Mouse (Mus musculus): ENCODE results near the gene Sik2. TPM values are rescaled to one million over a fixed set of nuclear protein-coding genes. Genes with fewer than 3 reads are reported as not detected.

Sik2 gene
- polyA plus RNA-seq, 1 experiment from 2014 or later = 15.7 TPM

DNA sequence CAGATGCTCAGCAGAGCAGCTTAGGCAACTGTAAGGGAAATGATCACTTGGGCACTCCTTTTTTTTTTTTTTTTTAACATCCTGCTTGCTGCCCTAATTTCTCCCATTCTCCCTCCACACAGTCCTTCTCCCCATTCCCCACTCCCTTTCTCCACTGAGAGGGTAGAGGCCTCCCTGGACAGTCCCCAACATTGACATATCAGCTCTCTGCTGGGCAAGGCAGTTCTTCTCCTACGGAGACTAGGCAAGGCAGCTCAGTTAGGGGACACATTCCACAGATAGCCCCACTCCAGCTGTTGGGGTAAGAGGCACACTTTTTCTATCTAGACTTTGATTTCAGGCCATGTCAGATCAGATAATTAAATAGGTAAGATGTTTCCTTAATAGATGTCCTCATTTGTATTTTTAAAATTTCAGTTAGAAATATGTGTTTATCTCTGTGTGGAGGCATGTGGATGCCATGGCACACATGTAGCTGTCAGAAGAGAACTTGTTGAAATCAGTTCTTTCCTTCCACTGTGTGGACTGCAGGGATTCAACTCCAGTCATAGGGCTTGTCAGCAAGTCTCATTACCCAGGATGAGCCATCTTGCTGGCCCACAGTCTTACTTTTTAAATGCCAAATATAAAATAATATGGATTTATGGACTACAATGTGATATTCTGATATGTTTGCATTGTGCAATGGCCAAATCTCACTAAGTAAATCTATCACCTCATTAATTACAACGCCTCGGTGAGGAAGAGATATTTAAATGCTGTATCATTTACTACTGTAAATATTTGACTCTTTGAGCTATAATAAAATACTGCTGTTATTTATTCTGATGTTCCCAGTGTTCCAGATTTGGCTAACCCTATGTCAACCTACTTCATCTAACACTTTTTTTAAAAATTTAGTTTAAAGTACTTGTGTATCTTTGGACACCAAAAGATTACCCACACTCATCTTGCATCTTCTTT is 87.7 kb downstream of the Sik2 start:
- WGBS = 32% methylated on average over 3 of the region's 3 CpGs
- DNase-seq (peak; percentile 82), ATAC-seq (ENCODE audit: insufficient read depth) (peak; percentile 73)
- Histone ChIP-seq H3K36me3 (ENCODE audit: insufficient read depth) (no peaks in the 10 kb centered on the region), H3K4me3 (ENCODE audit: low read depth, low read length) (no peak overlapping the region), H3K9me3 (ENCODE audit: low read depth, low read length) (no peaks in the 10 kb centered on the region), H3K9ac (no peak overlapping the region), H3K27ac (ENCODE audit: low read depth) (no peak overlapping the region), H3K4me1 (ENCODE audit: insufficient read depth) (no peaks in the 10 kb centered on the region; the same call in 1 of the 2 replicates), H3K4me2 (no peak overlapping the region), H3K27me3 (ENCODE audit: insufficient read depth, low read length) (no peaks in the 10 kb centered on the region)
- TF ChIP-seq CTCF (IDR thresholded peaks at IDR 0.05; ENCODE audit: low read depth) = no peak

DNA sequence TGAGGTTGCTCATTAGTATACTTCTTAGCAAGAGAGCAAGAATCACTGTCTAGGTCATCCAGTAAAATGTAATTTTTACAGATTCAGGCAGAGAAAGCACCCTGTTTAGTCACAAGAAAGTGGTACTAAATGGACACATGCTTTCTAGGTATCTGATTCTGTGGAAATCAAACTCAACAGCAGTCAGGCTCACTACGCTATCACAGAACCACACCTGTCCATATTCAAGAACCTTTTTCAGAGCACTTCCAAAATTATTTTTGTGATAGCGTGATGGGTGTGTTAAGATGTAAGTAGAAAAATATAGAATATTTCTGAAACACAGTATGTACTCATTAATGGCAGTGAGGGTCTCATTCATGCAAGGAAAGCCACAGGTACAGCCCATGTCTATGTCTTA is 89.3 kb downstream of the Sik2 start:
- H3K36me3 ChIP-seq (ENCODE audit: insufficient read depth) = 0 out of 2 replicates have a peak, but pooled peaks cover 7% of the 10 kb centered on the region
- no peak overlapping the region for H3K4me2 ChIP-seq
- DNase-seq (no peak), ATAC-seq (ENCODE audit: insufficient read depth) (no peak)
- no peak overlapping the region for H3K9ac ChIP-seq
- no peaks in the 10 kb centered on the region for H3K27me3 ChIP-seq (ENCODE audit: insufficient read depth, low read length)
- no peaks in the 10 kb centered on the region; the same call in 1 of the 2 replicates for H3K4me1 ChIP-seq (ENCODE audit: insufficient read depth)
- no peak overlapping the region for H3K27ac ChIP-seq (ENCODE audit: low read depth)
- TF ChIP-seq CTCF (IDR thresholded peaks at IDR 0.05; ENCODE audit: low read depth) = no peak
- H3K9me3 ChIP-seq (ENCODE audit: low read depth, low read length) = no peaks in the 10 kb centered on the region
- WGBS = 97% methylated on average over 2 of the region's 2 CpGs
- H3K4me3 ChIP-seq (ENCODE audit: low read depth, low read length) = no peak overlapping the region

- ATAC-seq (ENCODE audit: insufficient read depth) (no peak), DNase-seq (no peak)
- Histone ChIP-seq H3K4me2 (no peak overlapping the region), H3K27me3 (ENCODE audit: insufficient read depth, low read length) (no peaks in the 10 kb centered on the region), H3K36me3 (ENCODE audit: insufficient read depth) (0 out of 2 replicates have a peak, but pooled peaks cover 7% of the 10 kb centered on the region), H3K9me3 (ENCODE audit: low read depth, low read length) (no peaks in the 10 kb centered on the region), H3K27ac (ENCODE audit: low read depth) (no peak overlapping the region), H3K4me1 (ENCODE audit: insufficient read depth) (no peaks in the 10 kb centered on the region; the same call in 1 of the 2 replicates), H3K4me3 (ENCODE audit: low read depth, low read length) (no peak overlapping the region), H3K9ac (no peak overlapping the region)
- WGBS = 60% methylated on average over 3 of the region's 3 CpGs
- no peak for TF ChIP-seq CTCF (IDR thresholded peaks at IDR 0.05; ENCODE audit: low read depth)
Observed at GRCm38 (mm10) chr9:50918131-50918530, 90.7 kb downstream of the Sik2 start.

DNA sequence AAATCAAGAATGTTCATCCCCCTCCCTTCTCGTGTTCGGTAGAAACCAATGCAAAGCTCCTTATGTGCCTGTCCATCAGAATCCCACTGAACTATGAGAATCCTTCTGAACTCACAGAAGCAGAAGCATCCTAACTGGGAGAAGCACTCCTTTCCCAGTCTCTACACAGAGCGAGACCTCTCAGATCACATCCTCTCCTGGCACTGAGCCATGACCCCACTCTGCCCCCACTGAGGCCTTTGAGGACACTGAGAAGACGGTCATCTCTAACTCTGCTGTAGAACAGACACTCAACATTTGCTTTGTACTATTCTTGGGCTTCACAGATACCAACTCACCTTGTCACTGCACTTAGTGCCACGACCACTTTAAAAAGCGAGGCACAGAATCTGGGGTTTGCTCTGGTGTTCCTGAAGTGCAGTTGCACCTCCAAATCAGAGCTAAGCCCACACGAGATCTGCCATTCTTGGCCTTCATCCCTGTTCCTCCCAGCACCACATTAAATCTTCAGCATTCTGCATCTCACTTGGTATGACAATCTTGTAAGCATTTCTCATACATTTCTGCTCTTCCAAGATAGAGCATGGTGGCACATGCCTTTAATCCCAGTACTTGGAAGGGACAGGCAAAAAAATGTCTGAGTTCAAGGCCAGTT is 96.9 kb downstream of the Sik2 start:
- Histone ChIP-seq H3K9ac (no peak overlapping the region), H3K4me3 (ENCODE audit: low read depth, low read length) (no peak overlapping the region), H3K9me3 (ENCODE audit: low read depth, low read length) (no peaks in the 10 kb centered on the region), H3K27me3 (ENCODE audit: insufficient read depth, low read length) (no peaks in the 10 kb centered on the region), H3K27ac (ENCODE audit: low read depth) (no peak overlapping the region), H3K4me1 (ENCODE audit: insufficient read depth) (no peaks in the 10 kb centered on the region), H3K36me3 (ENCODE audit: insufficient read depth) (peaks cover 15% of the 10 kb centered on the region; the same call in 1 of the 2 replicates), H3K4me2 (no peak overlapping the region)
- ATAC-seq (ENCODE audit: insufficient read depth) = no peak
- WGBS = 75% methylated on average over 7 of the region's 7 CpGs
- DNase-seq = no peak
- TF ChIP-seq CTCF (IDR thresholded peaks at IDR 0.05; ENCODE audit: low read depth) = no peak

- ATAC-seq (ENCODE audit: insufficient read depth) (no peak), DNase-seq (no peak)
- H3K27ac ChIP-seq (ENCODE audit: low read depth) = no peak overlapping the region
- no peak overlapping the region for H3K9ac ChIP-seq
- H3K4me1 ChIP-seq (ENCODE audit: insufficient read depth) = no peaks in the 10 kb centered on the region
- H3K27me3 ChIP-seq (ENCODE audit: insufficient read depth, low read length) = no peaks in the 10 kb centered on the region
- H3K36me3 ChIP-seq (ENCODE audit: insufficient read depth) = peaks cover 12% of the 10 kb centered on the region; the same call in 1 of the 2 replicates
- no peaks in the 10 kb centered on the region for H3K9me3 ChIP-seq (ENCODE audit: low read depth, low read length)
- H3K4me3 ChIP-seq (ENCODE audit: low read depth, low read length) = no peak overlapping the region
- H3K4me2 ChIP-seq = no peak overlapping the region
- 68% methylated on average over 3 of the region's 3 CpGs for WGBS
- no peak for TF ChIP-seq CTCF (IDR thresholded peaks at IDR 0.05; ENCODE audit: low read depth)
Observed at GRCm38 (mm10) chr9:50905321-50905720, 103.6 kb downstream of the Sik2 start.

GRCm38 (mm10) chr9:50904196-50904847 is 104.6 kb downstream of the Sik2 start:
- peaks cover 13% of the 10 kb centered on the region; the same call in 1 of the 2 replicates for H3K36me3 ChIP-seq (ENCODE audit: insufficient read depth)
- H3K4me2 ChIP-seq = no peak overlapping the region
- H3K9me3 ChIP-seq (ENCODE audit: low read depth, low read length) = no peaks in the 10 kb centered on the region
- WGBS = 76% methylated on average over 6 of the region's 6 CpGs
- no peak for TF ChIP-seq CTCF (IDR thresholded peaks at IDR 0.05; ENCODE audit: low read depth)
- no peak overlapping the region for H3K4me3 ChIP-seq (ENCODE audit: low read depth, low read length)
- DNase-seq (no peak), ATAC-seq (ENCODE audit: insufficient read depth) (no peak)
- H3K27ac ChIP-seq (ENCODE audit: low read depth) = no peak overlapping the region
- no peaks in the 10 kb centered on the region for H3K4me1 ChIP-seq (ENCODE audit: insufficient read depth)
- no peaks in the 10 kb centered on the region for H3K27me3 ChIP-seq (ENCODE audit: insufficient read depth, low read length)
- H3K9ac ChIP-seq = no peak overlapping the region

Measured in lung, embryonic 14.5 days (tissue).